Mouse (Mus musculus): ENCODE measurements around the gene Pigo. TPM values are rescaled to one million over a fixed set of nuclear protein-coding genes. Genes with fewer than 3 reads are reported as not detected.

Pigo gene
- 22.4 and 23.3 TPM in 2 replicates for polyA plus RNA-seq (2015; fragmentation: Nextera tagmentation; extraction: Ambion mirVana)

- peak within 1 kb of the TSS; percentile 72 for H3K4me2 ChIP-seq
- no peaks in the 10 kb centered on the region for H3K27me3 ChIP-seq
- peak within 1 kb of the TSS; percentile 75 for H3K9ac ChIP-seq
- peaks cover 68% of the 10 kb centered on the region for H3K36me3 ChIP-seq
- ATAC-seq (ENCODE audit: low read depth): peak; percentile 92
- H3K4me3 ChIP-seq: peak within 1 kb of the TSS; percentile 65
- peaks cover 24% of the 10 kb centered on the region for H3K4me1 ChIP-seq (replicated peaks)
- H3K27ac ChIP-seq (replicated peaks): peak within 1 kb of the TSS; percentile 92
- H3K9me3 ChIP-seq: no peaks in the 10 kb centered on the region
- WGBS: 9% methylated on average over 42 of the region's 42 CpGs
Measured at GRCm38 (mm10) chr4:43025084-43025960, at the start of gene Pigo. Gene Pigo, minus strand, starts transcription at chr4:43025819.

DNA sequence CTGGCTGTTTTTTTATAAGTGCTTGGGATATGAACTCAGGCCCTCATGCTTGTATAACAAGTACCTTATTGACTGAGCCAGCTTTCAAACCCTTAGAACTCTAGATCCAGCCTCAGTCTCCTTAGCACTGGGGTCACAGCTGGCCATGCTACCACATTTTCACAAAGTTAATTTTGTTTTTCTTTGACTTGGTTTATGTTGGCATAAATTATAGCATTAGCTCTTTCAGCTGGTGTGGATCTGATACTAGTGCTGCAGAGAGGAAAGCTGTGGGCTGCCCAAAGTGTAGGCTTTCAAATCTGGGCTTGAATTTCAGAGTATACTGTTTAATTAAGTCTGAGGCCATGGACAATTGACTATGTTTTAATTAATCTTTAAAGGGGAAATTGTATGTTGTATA is 49.3 kb upstream of the Pigo start:
- Histone ChIP-seq H3K27me3 (no peaks in the 10 kb centered on the region), H3K4me3 (no peak overlapping the region)
- ATAC-seq (ENCODE audit: low read depth): no peak

DNA sequence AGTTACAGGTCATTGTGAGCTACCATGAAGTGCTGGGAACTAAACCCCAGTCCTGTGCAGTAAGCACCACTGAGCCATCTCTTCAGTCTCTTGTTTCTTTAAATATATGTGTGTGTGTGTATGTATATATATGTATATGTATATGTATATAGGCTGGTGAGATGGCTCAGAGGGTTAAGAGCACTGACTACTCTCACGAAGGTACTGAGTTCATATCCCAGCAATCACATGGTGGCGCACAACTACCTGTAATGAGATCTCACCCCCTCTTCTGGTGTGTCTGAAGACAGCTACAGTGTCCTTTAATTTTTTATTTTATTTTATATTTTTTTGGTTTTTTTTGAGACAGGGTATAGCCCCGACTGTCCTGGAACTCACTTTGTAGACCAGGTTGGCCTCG is 39.9 kb upstream of the Pigo start:
- H3K9me3 ChIP-seq: no peaks in the 10 kb centered on the region
- no peak overlapping the region for H3K9ac ChIP-seq
- ATAC-seq (ENCODE audit: low read depth): no peak
- no peak overlapping the region for H3K4me2 ChIP-seq
- no peaks in the 10 kb centered on the region for H3K36me3 ChIP-seq
- H3K4me3 ChIP-seq: no peak overlapping the region
- 97% methylated on average over 4 of the region's 4 CpGs for WGBS
- no peak overlapping the region for H3K27ac ChIP-seq (replicated peaks)
- H3K27me3 ChIP-seq: no peaks in the 10 kb centered on the region
- no peaks in the 10 kb centered on the region for H3K4me1 ChIP-seq (replicated peaks)

More for the DNA sequence above, 49.3 kb upstream of the Pigo start:
- Histone ChIP-seq H3K27ac (replicated peaks) (no peak overlapping the region), H3K36me3 (no peaks in the 10 kb centered on the region), H3K4me1 (replicated peaks) (no peaks in the 10 kb centered on the region), H3K9ac (no peak overlapping the region), H3K9me3 (no peaks in the 10 kb centered on the region), H3K4me2 (no peak overlapping the region)

DNA sequence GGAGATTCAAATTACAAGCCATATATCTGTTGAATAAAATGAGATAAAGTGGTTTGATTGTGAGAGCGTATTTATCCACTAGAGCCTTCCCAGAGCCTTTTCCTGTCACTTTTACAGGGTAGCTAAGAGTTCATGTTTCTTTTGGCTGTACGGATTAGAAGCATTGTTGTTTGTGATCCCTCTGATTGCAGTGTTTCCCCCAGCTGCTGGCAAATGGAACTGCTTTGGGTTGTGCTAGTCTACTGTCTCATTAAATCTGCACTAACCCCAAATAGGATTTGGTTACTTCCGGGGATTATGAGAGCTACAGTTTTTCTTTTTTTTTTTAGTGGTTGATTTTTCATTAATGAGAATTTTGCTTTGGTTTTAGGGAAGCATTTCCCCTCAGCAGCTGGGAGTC is 34.7 kb upstream of the Pigo start:
- Histone ChIP-seq H3K9ac (no peak overlapping the region), H3K4me2 (peak overlapping the region; percentile 69)

GRCm38 (mm10) chr4:43059697-43060096 is 34.1 kb upstream of the Pigo start:
- ATAC-seq (ENCODE audit: low read depth): no peak
- Histone ChIP-seq H3K9me3 (no peaks in the 10 kb centered on the region), H3K36me3 (no peaks in the 10 kb centered on the region), H3K27ac (replicated peaks) (no peak overlapping the region; the same call in 1 of the 2 replicates), H3K4me3 (peak overlapping the region; percentile 63), H3K4me1 (replicated peaks) (peaks cover 11% of the 10 kb centered on the region; the same call in 1 of the 2 replicates), H3K4me2 (peak overlapping the region; percentile 69), H3K27me3 (no peaks in the 10 kb centered on the region), H3K9ac (peak overlapping the region; percentile 80)
- whole genome bisulfite sequencing: 43% methylated on average over 3 of the region's 3 CpGs

More for the DNA sequence above, 34.7 kb upstream of the Pigo start:
- ATAC-seq (ENCODE audit: low read depth): no peak
- no peaks in the 10 kb centered on the region for H3K9me3 ChIP-seq
- no peaks in the 10 kb centered on the region for H3K36me3 ChIP-seq
- H3K4me1 ChIP-seq (replicated peaks): peaks cover 11% of the 10 kb centered on the region; the same call in 1 of the 2 replicates
- H3K27ac ChIP-seq (replicated peaks): no peak overlapping the region
- no peak overlapping the region for H3K4me3 ChIP-seq
- whole genome bisulfite sequencing: 70% methylated on average over 3 of the region's 3 CpGs
- no peaks in the 10 kb centered on the region for H3K27me3 ChIP-seq

GRCm38 (mm10) chr4:43058753-43059654 is 33.4 kb upstream of the Pigo start, which contains the start of gene Unc13b:
Gene Unc13b, plus strand, starts transcription at chr4:43058953.
- Histone ChIP-seq H3K27ac (replicated peaks) (peak within 1 kb of the TSS; percentile 80), H3K36me3 (no peaks in the 10 kb centered on the region), H3K4me3 (peak within 1 kb of the TSS; percentile 63), H3K9me3 (no peaks in the 10 kb centered on the region), H3K9ac (peak within 1 kb of the TSS; percentile 80), H3K4me1 (replicated peaks) (peaks cover 11% of the 10 kb centered on the region; the same call in 1 of the 2 replicates), H3K4me2 (peak within 1 kb of the TSS; percentile 69), H3K27me3 (no peaks in the 10 kb centered on the region)
- ATAC-seq (ENCODE audit: low read depth): peak; percentile 98
- WGBS: under 1% methylated on average over 73 of the region's 90 CpGs

GRCm38 (mm10) chr4:43058392-43058752 is 32.8 kb upstream of the Pigo start:
- no peaks in the 10 kb centered on the region for H3K27me3 ChIP-seq
- H3K4me1 ChIP-seq (replicated peaks): peaks cover 11% of the 10 kb centered on the region; the same call in 1 of the 2 replicates
- 0 out of 2 replicates have a peak overlapping the region, but pooled peaks have one; percentile 80 for H3K9ac ChIP-seq
- peak overlapping the region; percentile 80; the same call in 1 of the 2 replicates for H3K27ac ChIP-seq (replicated peaks)
- WGBS: 19% methylated on average over 8 of the region's 8 CpGs
- H3K36me3 ChIP-seq: no peaks in the 10 kb centered on the region
- H3K4me2 ChIP-seq: peak overlapping the region; percentile 69
- peak overlapping the region; percentile 63 for H3K4me3 ChIP-seq
- no peak; the same call in 1 of the 2 replicates for ATAC-seq (ENCODE audit: low read depth)
- no peaks in the 10 kb centered on the region for H3K9me3 ChIP-seq

DNA sequence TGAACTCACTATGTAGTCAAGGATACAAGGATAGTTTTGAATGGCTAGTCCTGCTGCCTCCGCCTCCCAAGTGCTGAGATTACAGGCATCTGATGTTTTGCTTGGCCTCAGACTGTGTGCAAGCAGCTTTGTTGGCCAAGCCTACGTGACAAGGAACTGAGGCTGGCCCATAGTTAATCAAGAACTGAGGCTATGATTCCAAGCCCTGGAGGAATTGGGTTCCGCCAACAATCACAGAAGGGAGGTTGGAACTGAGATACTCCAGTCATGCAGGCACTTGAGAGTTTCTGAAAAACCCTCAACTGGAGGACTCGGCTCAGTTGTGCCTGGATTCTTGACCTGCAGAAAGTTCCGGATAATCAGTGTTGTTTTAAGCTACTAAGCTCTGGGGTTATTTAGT is 32.0 kb upstream of the Pigo start:
- H3K4me1 ChIP-seq (replicated peaks): peaks cover 11% of the 10 kb centered on the region; the same call in 1 of the 2 replicates
- WGBS: 90% methylated on average over 5 of the region's 5 CpGs
- H3K27me3 ChIP-seq: no peaks in the 10 kb centered on the region
- H3K27ac ChIP-seq (replicated peaks): no peak overlapping the region
- no peak for ATAC-seq (ENCODE audit: low read depth)
- H3K36me3 ChIP-seq: no peaks in the 10 kb centered on the region
- no peaks in the 10 kb centered on the region for H3K9me3 ChIP-seq
- H3K9ac ChIP-seq: no peak overlapping the region
- no peak overlapping the region for H3K4me3 ChIP-seq
- no peak overlapping the region for H3K4me2 ChIP-seq

DNA sequence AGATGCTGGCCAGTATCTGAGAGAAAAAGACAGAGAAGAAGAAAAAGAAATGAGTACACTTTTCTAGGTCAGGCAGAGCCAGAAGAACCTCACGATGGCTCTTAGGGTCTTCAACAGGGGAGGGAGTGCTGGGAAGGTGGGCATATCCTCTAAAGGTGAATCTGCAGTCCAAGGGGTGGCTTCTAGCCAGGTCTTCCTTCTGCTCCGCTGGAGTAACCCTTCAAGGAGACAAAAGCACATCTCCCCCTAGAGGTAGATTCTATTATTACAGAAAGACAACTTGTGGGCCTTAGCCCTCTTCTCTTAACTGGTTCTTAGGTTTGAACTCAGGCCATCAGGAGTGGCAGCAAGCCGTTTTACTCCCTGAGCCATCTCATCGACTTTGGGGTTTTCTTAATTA is 27.0 kb upstream of the Pigo start:
- Histone ChIP-seq H3K36me3 (no peaks in the 10 kb centered on the region), H3K9ac (no peak overlapping the region), H3K27me3 (no peaks in the 10 kb centered on the region), H3K4me1 (replicated peaks) (no peaks in the 10 kb centered on the region), H3K27ac (replicated peaks) (no peak overlapping the region), H3K4me3 (no peak overlapping the region), H3K4me2 (no peak overlapping the region), H3K9me3 (no peaks in the 10 kb centered on the region)
- no peak for ATAC-seq (ENCODE audit: low read depth)
- WGBS: 13% methylated on average over 4 of the region's 4 CpGs

- 9% methylated on average over 5 of the region's 5 CpGs for WGBS
- peaks cover 32% of the 10 kb centered on the region for H3K4me1 ChIP-seq (replicated peaks)
- no peak overlapping the region for H3K4me3 ChIP-seq
- H3K9me3 ChIP-seq: no peaks in the 10 kb centered on the region
- no peak for ATAC-seq (ENCODE audit: low read depth)
- H3K4me2 ChIP-seq: peak overlapping the region; percentile 72
- H3K27ac ChIP-seq (replicated peaks): no peak overlapping the region
- no peaks in the 10 kb centered on the region for H3K27me3 ChIP-seq
- no peak overlapping the region for H3K9ac ChIP-seq
- H3K36me3 ChIP-seq: no peaks in the 10 kb centered on the region
Measured at GRCm38 (mm10) chr4:43047231-43047630, 21.6 kb upstream of the Pigo start.

DNA sequence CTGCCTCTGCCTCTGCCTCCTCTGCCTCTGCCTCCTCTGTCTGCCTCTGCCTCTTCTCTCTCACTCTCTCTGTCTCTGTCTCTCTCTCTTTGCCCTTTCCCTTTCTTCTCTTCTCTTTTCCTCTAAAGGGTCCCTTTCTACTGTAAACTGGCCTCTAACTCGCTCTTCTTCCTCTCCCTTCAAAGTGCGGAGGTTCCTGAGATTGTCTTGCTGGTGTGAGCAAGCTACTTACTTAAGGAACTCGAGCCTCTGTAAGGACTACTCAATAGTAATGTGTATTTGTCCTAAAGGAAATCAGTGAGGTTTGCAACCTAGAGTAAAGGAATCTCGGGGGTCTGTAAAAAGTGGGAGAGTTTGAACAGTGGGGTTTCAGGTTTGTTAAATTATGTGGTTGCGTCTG is 21.0 kb upstream of the Pigo start:
- Histone ChIP-seq H3K9ac (no peak overlapping the region; the same call in 1 of the 2 replicates), H3K4me2 (peak overlapping the region; percentile 72), H3K27me3 (no peaks in the 10 kb centered on the region), H3K27ac (replicated peaks) (no peak overlapping the region), H3K9me3 (no peaks in the 10 kb centered on the region), H3K4me3 (no peak overlapping the region), H3K36me3 (no peaks in the 10 kb centered on the region), H3K4me1 (replicated peaks) (peaks cover 32% of the 10 kb centered on the region)
- WGBS: 65% methylated on average over 5 of the region's 5 CpGs
- no peak for ATAC-seq (ENCODE audit: low read depth)
